Mouse (Mus musculus): ENCODE measurements around the gene Zfp865. TPM values are rescaled to one million over a fixed set of nuclear protein-coding genes. Genes with fewer than 3 reads are reported as not detected.

Gene Zfp865
- polyA plus RNA-seq, 1 experiment from 2014 or later = 3.4 TPM

DNA sequence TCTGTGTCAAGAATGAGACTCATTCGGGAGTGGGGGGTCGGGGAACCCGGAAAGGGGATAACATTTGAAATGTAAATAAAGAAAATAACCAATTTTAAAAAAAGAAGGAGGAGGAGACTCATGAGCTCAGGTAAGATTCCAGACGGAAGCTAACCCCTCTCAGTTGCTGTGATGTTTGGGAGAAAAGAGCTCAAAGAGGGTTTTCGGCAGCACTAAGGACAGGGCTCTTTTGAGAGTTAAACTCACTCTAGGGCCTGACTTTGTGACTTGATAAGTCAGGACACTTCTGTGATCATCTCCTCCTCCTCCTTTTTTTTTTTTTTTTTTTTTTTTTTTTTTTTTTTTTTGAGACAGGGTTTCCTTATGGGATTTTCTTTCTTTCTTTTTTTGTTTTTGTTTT is 18.8 kb downstream of the Zfp865 start:
- H3K4me2 ChIP-seq (replicated peaks; ENCODE audit: low read depth, low read length) = peak overlapping the region; percentile 41
- H3K9ac ChIP-seq (replicated peaks; ENCODE audit: low read depth) = no peak overlapping the region
- 27% methylated on average over 5 of the region's 5 CpGs for WGBS
- TF ChIP-seq CTCF (IDR thresholded peaks at IDR 0.05) (no peak), EP300 (IDR thresholded peaks at IDR 0.05) (no peak)
- DNase-seq (ENCODE audit: low spot score) = no peak
- H3K9me3 ChIP-seq (ENCODE audit: low read length) = no peaks in the 10 kb centered on the region
- no peaks in the 10 kb centered on the region for H3K4me1 ChIP-seq (ENCODE audit: insufficient read depth, low read depth, low read length)
- no peaks in the 10 kb centered on the region for H3K27me3 ChIP-seq (replicated peaks; ENCODE audit: insufficient read depth, low read length)
- no peak overlapping the region for H3K27ac ChIP-seq (ENCODE audit: low read length)
- no peak for ATAC-seq
- H3K36me3 ChIP-seq (ENCODE audit: insufficient read depth, low read length) = 0 out of 2 replicates have a peak, but pooled peaks cover 2% of the 10 kb centered on the region
- peak overlapping the region; percentile 53; the same call in 1 of the 2 replicates for H3K4me3 ChIP-seq (ENCODE audit: low read depth, low read length)

DNA sequence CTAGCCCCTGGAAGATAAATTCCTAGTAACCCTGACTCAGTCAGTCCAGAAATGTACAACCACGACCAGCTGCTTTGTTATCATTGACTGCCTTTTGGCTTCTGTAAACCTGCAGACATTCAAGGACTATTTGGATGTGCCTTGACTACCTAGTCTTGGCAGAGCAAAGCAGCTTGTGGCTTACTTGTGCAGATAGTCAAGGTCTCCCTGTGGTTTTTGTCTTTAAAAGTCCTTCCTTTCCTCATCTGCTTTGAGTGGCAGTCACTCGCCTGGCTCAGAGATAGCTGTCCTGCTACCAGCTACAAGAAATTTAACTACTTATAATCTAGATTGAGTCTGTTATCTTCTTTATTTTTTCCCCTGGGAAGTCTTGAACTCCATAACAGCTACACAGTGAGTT is 24.8 kb downstream of the Zfp865 start:
- ATAC-seq (no peak), DNase-seq (ENCODE audit: low spot score) (no peak)
- Histone ChIP-seq H3K4me1 (ENCODE audit: insufficient read depth, low read depth, low read length) (no peaks in the 10 kb centered on the region), H3K4me3 (ENCODE audit: low read depth, low read length) (no peak overlapping the region), H3K4me2 (replicated peaks; ENCODE audit: low read depth, low read length) (no peak overlapping the region), H3K27ac (ENCODE audit: low read length) (no peak overlapping the region), H3K9ac (replicated peaks; ENCODE audit: low read depth) (no peak overlapping the region), H3K27me3 (replicated peaks; ENCODE audit: insufficient read depth, low read length) (no peaks in the 10 kb centered on the region), H3K36me3 (ENCODE audit: insufficient read depth, low read length) (no peaks in the 10 kb centered on the region), H3K9me3 (ENCODE audit: low read length) (no peaks in the 10 kb centered on the region)
- 68% methylated on average over 2 of the region's 2 CpGs for WGBS
- TF ChIP-seq EP300 (IDR thresholded peaks at IDR 0.05) (no peak), CTCF (IDR thresholded peaks at IDR 0.05) (no peak)

DNA sequence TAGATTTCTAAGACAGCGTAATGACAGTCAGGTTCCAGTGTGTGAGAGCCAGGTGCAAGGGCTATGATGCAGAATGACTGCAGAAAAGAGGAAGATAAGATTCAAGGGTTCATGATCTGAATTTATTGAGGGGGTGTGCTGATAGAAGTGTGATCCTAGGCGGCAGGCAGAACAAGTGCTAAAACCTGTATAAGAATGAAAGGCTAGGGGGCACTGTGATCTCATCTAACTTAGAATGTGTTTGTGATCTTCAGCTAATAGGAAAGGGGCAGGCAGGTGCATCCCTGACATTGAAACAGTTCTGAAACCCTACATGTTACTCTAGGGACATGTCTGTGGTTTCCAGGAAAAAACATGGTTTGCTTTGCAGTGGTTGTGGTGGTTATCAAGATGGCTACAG is 25.9 kb downstream of the Zfp865 start:
- Histone ChIP-seq H3K4me3 (ENCODE audit: low read depth, low read length) (no peak overlapping the region), H3K9ac (replicated peaks; ENCODE audit: low read depth) (no peak overlapping the region), H3K36me3 (ENCODE audit: insufficient read depth, low read length) (no peaks in the 10 kb centered on the region), H3K9me3 (ENCODE audit: low read length) (no peaks in the 10 kb centered on the region), H3K27ac (ENCODE audit: low read length) (no peak overlapping the region), H3K4me2 (replicated peaks; ENCODE audit: low read depth, low read length) (no peak overlapping the region), H3K27me3 (replicated peaks; ENCODE audit: insufficient read depth, low read length) (no peaks in the 10 kb centered on the region), H3K4me1 (ENCODE audit: insufficient read depth, low read depth, low read length) (peaks cover 5% of the 10 kb centered on the region; the same call in 1 of the 2 replicates)
- WGBS = 65% methylated on average over 2 of the region's 2 CpGs
- TF ChIP-seq CTCF (IDR thresholded peaks at IDR 0.05) (peak; percentile 6; the same call in 1 of the 2 replicates), EP300 (IDR thresholded peaks at IDR 0.05) (no peak)
- ATAC-seq (no peak), DNase-seq (ENCODE audit: low spot score) (no peak)

DNA sequence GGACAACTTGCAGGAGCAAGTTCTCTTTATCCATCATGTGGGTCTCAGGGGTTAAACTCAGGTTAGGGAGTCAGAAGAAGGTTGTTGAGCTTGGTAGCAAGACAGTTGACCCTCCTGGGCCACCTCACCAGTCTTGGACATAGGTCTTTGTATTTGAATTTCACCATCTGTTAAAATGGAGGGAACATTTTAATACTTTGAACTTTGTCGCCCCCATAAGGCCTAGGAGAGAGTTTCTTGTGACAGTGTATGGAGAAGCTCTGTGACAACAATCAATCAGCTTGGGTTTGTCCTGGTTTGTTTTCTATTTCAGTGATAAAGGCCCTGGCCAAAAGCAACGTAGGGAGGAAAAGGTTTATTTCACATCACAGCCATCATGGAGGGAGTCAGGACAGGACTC is 27.1 kb downstream of the Zfp865 start:
- Histone ChIP-seq H3K9ac (replicated peaks; ENCODE audit: low read depth) (no peak overlapping the region), H3K4me3 (ENCODE audit: low read depth, low read length) (no peak overlapping the region), H3K36me3 (ENCODE audit: insufficient read depth, low read length) (no peaks in the 10 kb centered on the region), H3K9me3 (ENCODE audit: low read length) (no peaks in the 10 kb centered on the region), H3K27ac (ENCODE audit: low read length) (no peak overlapping the region), H3K27me3 (replicated peaks; ENCODE audit: insufficient read depth, low read length) (no peaks in the 10 kb centered on the region), H3K4me1 (ENCODE audit: insufficient read depth, low read depth, low read length) (peaks cover 10% of the 10 kb centered on the region; the same call in 1 of the 2 replicates), H3K4me2 (replicated peaks; ENCODE audit: low read depth, low read length) (no peak overlapping the region)
- 24% methylated on average over 2 of the region's 2 CpGs for WGBS
- DNase-seq (ENCODE audit: low spot score) (peak; percentile 86), ATAC-seq (0 out of 2 replicates have a peak, but pooled peaks have one; percentile 27)
- no peak for TF ChIP-seq EP300 (IDR thresholded peaks at IDR 0.05)
- TF ChIP-seq CTCF (IDR thresholded peaks at IDR 0.05) = peak; percentile 66

DNA sequence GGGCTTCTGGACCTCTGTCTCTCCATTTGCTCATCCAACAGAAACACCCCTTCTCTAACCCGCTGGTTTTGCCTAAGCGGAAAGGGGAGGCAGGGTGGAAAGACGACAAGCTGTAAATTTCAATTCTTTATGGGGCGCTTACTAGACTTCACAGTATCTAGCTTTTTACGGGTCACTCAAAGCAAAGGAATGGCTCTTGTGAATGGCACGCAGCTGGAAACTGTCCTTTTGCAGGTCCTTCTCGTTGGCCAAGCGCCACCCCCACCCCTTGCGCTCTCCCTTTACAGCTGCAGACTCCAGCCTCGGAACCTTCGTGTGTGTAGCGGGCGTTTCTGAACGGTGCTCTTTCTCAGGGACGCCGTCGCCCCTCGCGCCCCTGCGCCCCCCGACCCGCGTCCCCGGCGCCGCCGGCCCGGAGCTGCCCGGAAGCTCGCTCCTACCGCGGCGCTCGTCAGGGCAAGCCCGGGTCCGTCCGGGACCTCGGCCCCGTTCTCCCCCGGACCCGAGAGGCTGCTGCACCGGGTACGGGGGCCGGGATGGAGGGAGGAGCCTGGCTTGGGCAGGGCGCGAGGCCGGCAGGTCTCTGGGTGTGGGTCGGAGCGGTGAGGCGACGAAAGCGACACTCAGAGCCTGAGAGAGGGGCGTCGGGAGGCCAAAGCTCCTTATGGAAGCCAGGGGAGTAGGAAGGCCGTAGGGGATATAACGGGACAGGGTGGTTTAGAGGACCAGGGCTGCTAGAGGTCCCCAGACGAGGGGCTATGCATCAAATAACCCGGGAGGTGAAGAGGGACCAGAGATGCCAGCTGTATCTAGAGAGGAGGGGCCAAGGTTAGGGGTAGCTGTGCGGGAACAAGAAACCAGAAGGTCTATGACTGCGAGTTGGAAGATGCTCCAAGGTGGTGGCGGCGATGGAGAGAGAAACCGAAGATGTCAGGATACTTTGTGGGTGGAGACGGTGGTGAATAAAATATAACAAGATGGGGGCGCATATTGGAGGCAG is 31.3 kb downstream of the Zfp865 start, which contains the start of gene Zfp580:
Gene Zfp580, plus strand, starts transcription at position 346 of the 1,000 bp plus-strand sequence.
- H3K4me2 ChIP-seq (replicated peaks; ENCODE audit: low read depth, low read length) = peak within 1 kb of the TSS; percentile 94
- WGBS = 3% methylated on average over 63 of the region's 65 CpGs
- H3K27ac ChIP-seq (ENCODE audit: low read length) = peak within 1 kb of the TSS; percentile 77
- DNase-seq (ENCODE audit: low spot score) (peak; percentile 81), ATAC-seq (peak; percentile 88)
- peaks cover 20% of the 10 kb centered on the region for H3K4me1 ChIP-seq (ENCODE audit: insufficient read depth, low read depth, low read length)
- no peaks in the 10 kb centered on the region for H3K36me3 ChIP-seq (ENCODE audit: insufficient read depth, low read length)
- H3K4me3 ChIP-seq (ENCODE audit: low read depth, low read length) = peak within 1 kb of the TSS; percentile 80
- H3K9me3 ChIP-seq (ENCODE audit: low read length) = no peaks in the 10 kb centered on the region
- no peak for TF ChIP-seq CTCF (IDR thresholded peaks at IDR 0.05)
- no peak for TF ChIP-seq EP300 (IDR thresholded peaks at IDR 0.05)
- H3K9ac ChIP-seq (replicated peaks; ENCODE audit: low read depth) = peak within 1 kb of the TSS; percentile 67
- peaks cover 35% of the 10 kb centered on the region for H3K27me3 ChIP-seq (replicated peaks; ENCODE audit: insufficient read depth, low read length)

DNA sequence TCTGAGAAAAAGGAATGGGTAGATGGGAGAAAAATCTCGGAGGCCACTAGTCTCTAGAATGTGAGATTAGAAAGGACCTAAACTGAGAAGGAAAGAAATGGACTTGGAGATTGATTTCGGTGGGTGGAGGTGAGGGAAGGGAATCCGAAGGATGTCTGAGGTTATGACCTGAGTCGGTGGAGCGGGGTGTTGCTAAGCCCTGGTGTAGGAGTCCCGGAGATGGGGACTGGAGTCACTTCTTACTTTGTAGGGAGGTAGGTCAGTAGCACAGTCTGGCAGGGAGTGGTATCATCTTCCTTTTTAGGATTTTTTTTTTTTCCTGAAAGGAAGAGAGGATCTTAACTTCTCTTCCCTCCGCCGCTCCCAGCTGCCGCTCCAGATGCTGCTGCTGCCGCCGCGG is 32.3 kb downstream of the Zfp865 start:
- H3K36me3 ChIP-seq (ENCODE audit: insufficient read depth, low read length) = no peaks in the 10 kb centered on the region
- H3K27ac ChIP-seq (ENCODE audit: low read length) = no peak overlapping the region
- ATAC-seq (no peak), DNase-seq (ENCODE audit: low spot score) (no peak)
- no peaks in the 10 kb centered on the region for H3K9me3 ChIP-seq (ENCODE audit: low read length)
- 1% methylated on average over 10 of the region's 12 CpGs for WGBS
- H3K4me1 ChIP-seq (ENCODE audit: insufficient read depth, low read depth, low read length) = peaks cover 20% of the 10 kb centered on the region
- H3K9ac ChIP-seq (replicated peaks; ENCODE audit: low read depth) = 0 out of 2 replicates have a peak overlapping the region, but pooled peaks have one; percentile 67
- peak overlapping the region; percentile 94 for H3K4me2 ChIP-seq (replicated peaks; ENCODE audit: low read depth, low read length)
- H3K27me3 ChIP-seq (replicated peaks; ENCODE audit: insufficient read depth, low read length) = peaks cover 45% of the 10 kb centered on the region
- peak overlapping the region; percentile 80 for H3K4me3 ChIP-seq (ENCODE audit: low read depth, low read length)
- TF ChIP-seq EP300 (IDR thresholded peaks at IDR 0.05) = no peak

All from lung, postnatal 0 days (tissue).